Mouse (Mus musculus): Measurements from ENCODE around the gene Arhgap27. TPM values are rescaled to one million over a fixed set of nuclear protein-coding genes. Genes with fewer than 3 reads are reported as not detected.
"Not testable (repeated sequence)": the region's sequence is repeated elsewhere in the genome, so short reads cannot be mapped to it uniquely, and the experiment has no call there.

The Arhgap27 gene
- 5.6 and 6.5 TPM in 2 replicates for polyA plus RNA-seq (2014; fragmentation: Nextera tagmentation; extraction: Ambion mirVana)

DNA sequence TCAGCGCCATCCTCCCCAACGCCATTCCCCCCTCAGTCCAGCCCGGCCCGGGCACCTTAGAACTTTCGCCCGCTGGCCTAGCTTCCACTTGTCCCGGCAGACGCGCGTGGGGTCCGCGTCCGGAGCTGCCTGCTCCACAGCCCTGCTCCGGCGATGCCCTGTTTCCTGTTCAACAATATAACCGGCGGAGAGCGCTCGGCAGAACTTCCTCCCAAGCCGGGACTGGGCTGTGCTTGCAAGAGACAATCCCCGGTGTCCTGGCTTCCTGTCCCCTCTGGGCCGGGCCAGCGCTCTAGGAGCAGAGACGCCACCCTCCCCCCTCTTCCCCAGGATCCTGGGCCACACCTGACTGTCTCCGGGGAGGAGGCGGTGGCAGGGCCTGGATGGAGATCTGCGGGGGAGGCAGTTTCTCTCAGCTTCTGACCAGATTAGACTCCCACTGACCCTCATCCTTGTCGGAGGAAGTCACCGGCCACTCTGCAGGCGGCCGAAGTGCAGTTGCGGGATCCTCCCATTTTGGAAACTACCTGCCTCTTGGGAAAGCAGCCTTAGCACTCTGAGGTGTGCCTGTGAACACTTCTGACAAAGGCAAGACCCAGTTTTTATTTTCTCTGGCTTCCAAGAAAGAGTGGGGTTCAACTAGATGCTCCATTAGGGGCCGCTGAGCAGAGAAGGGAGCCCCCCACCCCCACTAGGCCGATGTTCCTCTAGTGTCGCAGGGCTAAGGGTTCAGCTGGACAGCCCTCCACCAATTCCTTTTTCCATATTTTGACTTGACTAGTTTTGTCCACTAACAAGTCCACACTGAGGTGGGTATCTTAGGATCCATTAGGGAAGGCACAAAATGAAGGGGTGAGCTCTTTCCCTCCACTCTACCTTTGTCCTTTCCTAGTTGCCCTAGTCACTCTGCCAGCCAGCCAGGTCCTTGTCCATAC is at the start of gene Arhgap27:
Gene Arhgap27, minus strand, starts transcription at position 479 of the 935 bp plus-strand sequence.
- Histone ChIP-seq H3K4me1 (ENCODE audit: control insufficient read depth in 2 of 2, insufficient read depth in 2 of 2, low read length in 2 of 2) (peaks cover 15 to 30% of the 10 kb centered on the region in 2 experiments), H3K27me3 (ENCODE audit: control insufficient read depth, insufficient read depth, low read length) (peaks cover 36% of the 10 kb centered on the region), H3K36me3 (ENCODE audit: control insufficient read depth, insufficient read depth, low read length) (peaks cover 22% of the 10 kb centered on the region), H3K27ac (replicated peaks in 1 of 2; ENCODE audit: control insufficient read depth in 1 of 2, insufficient read depth in 1 of 2, low read depth in 2 of 2, low read length in 2 of 2) (peak within 1 kb of the TSS; percentile 36 to 78), H3K9ac (ENCODE audit: low read length) (peak within 1 kb of the TSS; percentile 69), H3K4me3 (ENCODE audit: control insufficient read depth in 1 of 2, insufficient read depth in 1 of 2, low read depth in 1 of 2, low read length in 2 of 2) (peak within 1 kb of the TSS; percentile 57), H3K9me3 (ENCODE audit: control insufficient read depth, low read length) (no peaks in the 10 kb centered on the region), H3K4me2 (ENCODE audit: low read length) (peak within 1 kb of the TSS; percentile 91)
- 2% methylated on average over 35 of the region's 35 CpGs for WGBS
- peak; percentile 65 for ATAC-seq (ENCODE audit: insufficient number of reproducible peaks, insufficient read depth, low FRiP score, low read depth)

DNA sequence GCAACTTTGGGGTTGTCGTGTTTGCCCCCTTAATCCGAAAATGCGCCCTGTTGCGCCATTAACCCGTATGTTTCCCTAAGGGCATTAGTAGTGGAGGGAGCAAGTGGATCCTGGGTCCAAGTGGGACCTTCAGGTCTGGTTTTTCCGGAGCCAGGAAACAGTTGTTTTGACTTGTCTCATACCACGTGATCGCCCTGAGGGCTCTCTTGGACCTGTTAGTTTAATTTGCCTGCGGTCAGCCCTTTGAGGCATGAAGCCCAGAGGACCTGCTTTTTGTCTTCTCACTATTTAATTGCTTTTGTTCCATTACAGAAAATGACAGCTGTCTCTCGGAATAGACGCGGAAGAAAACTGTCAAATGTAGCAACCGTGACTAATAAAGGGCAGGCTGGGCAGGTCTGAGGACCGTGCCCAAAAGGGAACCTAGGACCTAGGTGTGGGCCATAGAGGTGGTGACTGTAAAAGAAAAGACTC is 49.5 kb upstream of the Arhgap27 start:
- peak; percentile 52; the same call in 1 of the 2 replicates for ATAC-seq (ENCODE audit: insufficient number of reproducible peaks, insufficient read depth, low FRiP score, low read depth)
- Histone ChIP-seq H3K4me3 (ENCODE audit: control insufficient read depth in 1 of 2, insufficient read depth in 1 of 2, low read depth in 1 of 2, low read length in 2 of 2) (peak overlapping the region; percentile 79 to 93), H3K4me2 (ENCODE audit: low read length) (peak overlapping the region; percentile 96), H3K27me3 (ENCODE audit: control insufficient read depth, insufficient read depth, low read length) (no peaks in the 10 kb centered on the region), H3K36me3 (ENCODE audit: control insufficient read depth, insufficient read depth, low read length) (no peaks in the 10 kb centered on the region), H3K9me3 (ENCODE audit: control insufficient read depth, low read length) (no peaks in the 10 kb centered on the region), H3K9ac (ENCODE audit: low read length) (peak overlapping the region; percentile 93), H3K4me1 (ENCODE audit: control insufficient read depth in 2 of 2, insufficient read depth in 2 of 2, low read length in 2 of 2) (peaks cover 3 to 12% of the 10 kb centered on the region in 2 experiments; a peak in 2 of 4 replicates), H3K27ac (replicated peaks in 1 of 2; ENCODE audit: control insufficient read depth in 1 of 2, insufficient read depth in 1 of 2, low read depth in 2 of 2, low read length in 2 of 2) (peak overlapping the region in 1 of 2 experiments; percentile 45; a peak in 2 of 4 replicates)
- 2% methylated on average over 14 of the region's 14 CpGs for WGBS

GRCm38 (mm10) chr11:103411981-103412949 is 48.8 kb upstream of the Arhgap27 start, which contains the start of gene Plekhm1:
Gene Plekhm1 (minus strand): TSS chr11:103412687.
- ATAC-seq (ENCODE audit: insufficient number of reproducible peaks, insufficient read depth, low FRiP score, low read depth) = peak; percentile 94
- peak within 1 kb of the TSS; percentile 96 for H3K4me2 ChIP-seq (ENCODE audit: low read length)
- H3K27ac ChIP-seq (replicated peaks in 1 of 2; ENCODE audit: control insufficient read depth in 1 of 2, insufficient read depth in 1 of 2, low read depth in 2 of 2, low read length in 2 of 2) = peak within 1 kb of the TSS; percentile 2 to 45; a peak in 3 of 4 replicates
- peak within 1 kb of the TSS; percentile 79 to 93 for H3K4me3 ChIP-seq (ENCODE audit: control insufficient read depth in 1 of 2, insufficient read depth in 1 of 2, low read depth in 1 of 2, low read length in 2 of 2)
- WGBS = under 1% methylated on average over 66 of the region's 67 CpGs
- H3K9ac ChIP-seq (ENCODE audit: low read length) = peak within 1 kb of the TSS; percentile 93
- H3K27me3 ChIP-seq (ENCODE audit: control insufficient read depth, insufficient read depth, low read length) = no peaks in the 10 kb centered on the region
- H3K36me3 ChIP-seq (ENCODE audit: control insufficient read depth, insufficient read depth, low read length) = no peaks in the 10 kb centered on the region
- H3K9me3 ChIP-seq (ENCODE audit: control insufficient read depth, low read length) = no peaks in the 10 kb centered on the region
- H3K4me1 ChIP-seq (ENCODE audit: control insufficient read depth in 2 of 2, insufficient read depth in 2 of 2, low read length in 2 of 2) = peaks cover 3 to 12% of the 10 kb centered on the region in 2 experiments; a peak in 2 of 4 replicates

- peaks cover 3 to 12% of the 10 kb centered on the region in 2 experiments; a peak in 2 of 4 replicates for H3K4me1 ChIP-seq (ENCODE audit: control insufficient read depth in 2 of 2, insufficient read depth in 2 of 2, low read length in 2 of 2)
- no peak overlapping the region for H3K9ac ChIP-seq (ENCODE audit: low read length)
- no peak for ATAC-seq (ENCODE audit: insufficient number of reproducible peaks, insufficient read depth, low FRiP score, low read depth)
- H3K4me3 ChIP-seq (ENCODE audit: control insufficient read depth in 1 of 2, insufficient read depth in 1 of 2, low read depth in 1 of 2, low read length in 2 of 2) = no peak overlapping the region; a peak in 1 of 4 replicates
- no peak overlapping the region for H3K27ac ChIP-seq (replicated peaks in 1 of 2; ENCODE audit: control insufficient read depth in 1 of 2, insufficient read depth in 1 of 2, low read depth in 2 of 2, low read length in 2 of 2)
- peak overlapping the region; percentile 96 for H3K4me2 ChIP-seq (ENCODE audit: low read length)
- no peaks in the 10 kb centered on the region for H3K27me3 ChIP-seq (ENCODE audit: control insufficient read depth, insufficient read depth, low read length)
- H3K9me3 ChIP-seq (ENCODE audit: control insufficient read depth, low read length) = no peaks in the 10 kb centered on the region
- 0 out of 2 replicates have a peak, but pooled peaks cover 2% of the 10 kb centered on the region for H3K36me3 ChIP-seq (ENCODE audit: control insufficient read depth, insufficient read depth, low read length)
- 77% methylated on average over 1 of the region's 1 CpGs for WGBS
Measured at GRCm38 (mm10) chr11:103411301-103411700, 47.8 kb upstream of the Arhgap27 start.

- Histone ChIP-seq H3K4me1 (ENCODE audit: control insufficient read depth in 2 of 2, insufficient read depth in 2 of 2, low read length in 2 of 2) (peaks cover 3 to 12% of the 10 kb centered on the region in 2 experiments; a peak in 2 of 4 replicates), H3K4me3 (ENCODE audit: control insufficient read depth in 1 of 2, insufficient read depth in 1 of 2, low read depth in 1 of 2, low read length in 2 of 2) (no peak overlapping the region), H3K27ac (replicated peaks in 1 of 2; ENCODE audit: control insufficient read depth in 1 of 2, insufficient read depth in 1 of 2, low read depth in 2 of 2, low read length in 2 of 2) (no peak overlapping the region), H3K9me3 (ENCODE audit: control insufficient read depth, low read length) (no peaks in the 10 kb centered on the region), H3K4me2 (ENCODE audit: low read length) (no peak overlapping the region), H3K36me3 (ENCODE audit: control insufficient read depth, insufficient read depth, low read length) (peaks cover 20% of the 10 kb centered on the region), H3K27me3 (ENCODE audit: control insufficient read depth, insufficient read depth, low read length) (no peaks in the 10 kb centered on the region), H3K9ac (ENCODE audit: low read length) (no peak overlapping the region)
- WGBS = 91% methylated on average over 13 of the region's 13 CpGs
- ATAC-seq (ENCODE audit: insufficient number of reproducible peaks, insufficient read depth, low FRiP score, low read depth) = no peak
Measured at GRCm38 (mm10) chr11:103408880-103409279, 45.4 kb upstream of the Arhgap27 start.

GRCm38 (mm10) chr11:103407136-103407535 is 43.6 kb upstream of the Arhgap27 start:
- H3K4me1 ChIP-seq (ENCODE audit: control insufficient read depth in 2 of 2, insufficient read depth in 2 of 2, low read length in 2 of 2); H3K9me3 ChIP-seq (ENCODE audit: control insufficient read depth, low read length); H3K9ac ChIP-seq (ENCODE audit: low read length); H3K4me2 ChIP-seq (ENCODE audit: low read length); ATAC-seq (ENCODE audit: insufficient number of reproducible peaks, insufficient read depth, low FRiP score, low read depth); H3K4me3 ChIP-seq (ENCODE audit: control insufficient read depth in 1 of 2, insufficient read depth in 1 of 2, low read depth in 1 of 2, low read length in 2 of 2); H3K27ac ChIP-seq (replicated peaks in 1 of 2; ENCODE audit: control insufficient read depth in 1 of 2, insufficient read depth in 1 of 2, low read depth in 2 of 2, low read length in 2 of 2); H3K27me3 ChIP-seq (ENCODE audit: control insufficient read depth, insufficient read depth, low read length): not testable (repeated sequence)
- WGBS = 67% methylated on average over 5 of the region's 5 CpGs
- peaks cover 34% of the 10 kb centered on the region for H3K36me3 ChIP-seq (ENCODE audit: control insufficient read depth, insufficient read depth, low read length)

- Histone ChIP-seq H3K27ac (replicated peaks in 1 of 2; ENCODE audit: control insufficient read depth in 1 of 2, insufficient read depth in 1 of 2, low read depth in 2 of 2, low read length in 2 of 2) (no peak overlapping the region), H3K4me1 (ENCODE audit: control insufficient read depth in 2 of 2, insufficient read depth in 2 of 2, low read length in 2 of 2) (peaks cover 0 to 3% of the 10 kb centered on the region in 2 experiments; a peak in 2 of 4 replicates), H3K4me3 (ENCODE audit: control insufficient read depth in 1 of 2, insufficient read depth in 1 of 2, low read depth in 1 of 2, low read length in 2 of 2) (no peak overlapping the region), H3K4me2 (ENCODE audit: low read length) (no peak overlapping the region), H3K36me3 (ENCODE audit: control insufficient read depth, insufficient read depth, low read length) (peaks cover 34% of the 10 kb centered on the region), H3K27me3 (ENCODE audit: control insufficient read depth, insufficient read depth, low read length) (no peaks in the 10 kb centered on the region), H3K9ac (ENCODE audit: low read length) (no peak overlapping the region), H3K9me3 (ENCODE audit: control insufficient read depth, low read length) (no peaks in the 10 kb centered on the region)
- WGBS = 75% methylated on average over 7 of the region's 7 CpGs
- no peak for ATAC-seq (ENCODE audit: insufficient number of reproducible peaks, insufficient read depth, low FRiP score, low read depth)
Measured at GRCm38 (mm10) chr11:103406551-103406950, 43.1 kb upstream of the Arhgap27 start.

All from heart, embryonic 14.5 days (tissue).